Comparison of ENCODE assay signal across 14 mouse cellular contexts in the genomic region with DNA sequence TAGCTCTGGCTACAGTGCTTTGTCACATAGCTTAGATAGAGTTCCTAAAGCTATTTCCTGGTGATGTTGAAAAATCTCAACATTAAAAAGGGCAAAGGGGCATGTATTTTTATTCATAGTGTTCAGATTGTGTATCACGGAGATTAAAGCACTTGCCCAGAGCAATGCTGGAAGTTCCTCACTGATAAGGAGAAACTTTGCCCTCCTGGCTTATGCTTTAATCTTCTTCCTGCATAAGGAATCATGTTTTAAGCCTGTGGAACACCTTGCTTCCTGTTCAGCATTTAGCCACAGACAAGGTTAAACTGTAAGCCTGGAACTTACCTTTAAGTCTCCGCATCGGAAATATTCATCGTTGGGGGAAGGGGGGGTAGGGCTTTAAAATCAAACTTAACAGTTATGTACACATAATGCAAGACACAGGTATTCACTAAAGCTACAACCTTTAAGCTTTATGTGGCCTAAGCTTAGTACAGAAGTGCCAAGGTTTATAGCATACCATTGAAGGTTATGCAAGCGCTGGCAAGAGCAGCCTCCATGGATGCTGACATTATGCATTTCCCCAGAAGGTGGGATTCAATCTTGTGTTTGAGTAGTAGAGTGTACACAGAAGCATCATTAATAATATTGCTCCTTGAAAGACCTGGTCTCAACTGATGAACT.
"Had no signal": no experiment of that assay in that cellular context is flagged by ENCODE, and none has a peak within 500 bp of the region (broad histone marks: within the 10 kb centered on the region; RNA-seq: fewer than 3 reads in every experiment).

No protein-coding gene starts in this region.

- H3K4me2 ChIP-seq: limb, embryonic 15.5 days; liver, embryonic 12.5 days; lung, embryonic 15.5 days; midbrain, embryonic 12.5 days; neural tube, embryonic 15.5 days had no signal

- H3K9me3 ChIP-seq: limb, embryonic 15.5 days; liver, embryonic 12.5 days; lung, embryonic 15.5 days; midbrain, embryonic 12.5 days; neural tube, embryonic 15.5 days had no signal

- H3K4me3 ChIP-seq: limb, embryonic 15.5 days; liver, embryonic 12.5 days; lung, embryonic 15.5 days; midbrain, embryonic 12.5 days; myocyte; neural tube, embryonic 15.5 days had no signal

- H3K9ac ChIP-seq: limb, embryonic 15.5 days; liver, embryonic 12.5 days; lung, embryonic 15.5 days; midbrain, embryonic 12.5 days; neural tube, embryonic 15.5 days had no signal

- H3K4me1 ChIP-seq: limb, embryonic 15.5 days; liver, embryonic 12.5 days; lung, embryonic 15.5 days; midbrain, embryonic 12.5 days; neural tube, embryonic 15.5 days had no signal

- ATAC-seq: liver, embryonic 12.5 days had no signal

- H3K27ac ChIP-seq: kidney, postnatal 0 days; limb, embryonic 15.5 days; liver, embryonic 12.5 days; lung, embryonic 15.5 days; midbrain, embryonic 12.5 days; neural tube, embryonic 15.5 days had no signal

- H3K27me3 ChIP-seq: limb, embryonic 15.5 days; liver, embryonic 12.5 days; lung, embryonic 15.5 days; midbrain, embryonic 12.5 days; neural tube, embryonic 15.5 days had no signal

- DNase-seq: kidney, adult 9 months; kidney, postnatal 36 days; layer of hippocampus, adult 9-11 months; layer of hippocampus, postnatal 36 days; right cerebral cortex, adult 18-20 months; thymus, adult 2 months; thymus, postnatal 25 days had no signal

- H3K36me3 ChIP-seq: limb, embryonic 15.5 days; liver, embryonic 12.5 days; lung, embryonic 15.5 days; midbrain, embryonic 12.5 days; neural tube, embryonic 15.5 days had no signal
